Mouse (Mus musculus): ENCODE results near the gene Gls.

Gene Gls

GRCm38 (mm10) chr1:52233143-52233713, at the start of gene Gls:
Gene Gls, minus strand, starts transcription at chr1:52233232.
- peak; percentile 95 for DNase-seq (ENCODE audit: low spot score)

GRCm38 (mm10) chr1:52279831-52280595, 47.0 kb upstream of the Gls start:
- peak; percentile 47 for DNase-seq (ENCODE audit: low spot score)

GRCm38 (mm10) chr1:52279331-52279730, 46.3 kb upstream of the Gls start:
- DNase-seq (ENCODE audit: low spot score) = no peak

- DNase-seq (ENCODE audit: low spot score) = no peak
Measured at GRCm38 (mm10) chr1:52278073-52278472, 45.0 kb upstream of the Gls start.

- no peak for DNase-seq (ENCODE audit: low spot score)
Measured at GRCm38 (mm10) chr1:52274210-52274609, 41.2 kb upstream of the Gls start.

GRCm38 (mm10) chr1:52272018-52272678, 39.1 kb upstream of the Gls start:
- DNase-seq (ENCODE audit: low spot score) = no peak

- no peak for DNase-seq (ENCODE audit: low spot score)
Measured at GRCm38 (mm10) chr1:52270354-52270753, 37.3 kb upstream of the Gls start.

- DNase-seq (ENCODE audit: low spot score) = no peak
Measured at GRCm38 (mm10) chr1:52269596-52269995, 36.6 kb upstream of the Gls start.

- no peak for DNase-seq (ENCODE audit: low spot score)
Measured at GRCm38 (mm10) chr1:52268006-52268405, 35.0 kb upstream of the Gls start.

GRCm38 (mm10) chr1:52267606-52268005, 34.6 kb upstream of the Gls start:
- DNase-seq (ENCODE audit: low spot score) = no peak

GRCm38 (mm10) chr1:52265886-52266516, 33.0 kb upstream of the Gls start:
- DNase-seq (ENCODE audit: low spot score) = no peak

- no peak for DNase-seq (ENCODE audit: low spot score)
Measured at GRCm38 (mm10) chr1:52264290-52264689, 31.3 kb upstream of the Gls start.

GRCm38 (mm10) chr1:52260354-52261090, 27.5 kb upstream of the Gls start:
- DNase-seq (ENCODE audit: low spot score) = no peak

GRCm38 (mm10) chr1:52258006-52258749, 25.1 kb upstream of the Gls start:
- DNase-seq (ENCODE audit: low spot score) = no peak

- no peak for DNase-seq (ENCODE audit: low spot score)
Measured at GRCm38 (mm10) chr1:52256916-52257315, 23.9 kb upstream of the Gls start.

GRCm38 (mm10) chr1:52256194-52256593, 23.2 kb upstream of the Gls start:
- DNase-seq (ENCODE audit: low spot score) = no peak

GRCm38 (mm10) chr1:52254411-52254810, 21.4 kb upstream of the Gls start:
- DNase-seq (ENCODE audit: low spot score) = no peak

- no peak for DNase-seq (ENCODE audit: low spot score)
Measured at GRCm38 (mm10) chr1:52253386-52253785, 20.4 kb upstream of the Gls start.

- no peak for DNase-seq (ENCODE audit: low spot score)
Measured at GRCm38 (mm10) chr1:52252447-52252846, 19.4 kb upstream of the Gls start.

GRCm38 (mm10) chr1:52251038-52251735, 18.2 kb upstream of the Gls start:
- DNase-seq (ENCODE audit: low spot score) = no peak
